Mouse (Mus musculus) bone marrow, adult 2 months (tissue): ENCODE measurements around the gene Arhgef7.

Source experiments
- CTCF ChIP-seq: fragments of 200-500 bp; IDR thresholded peaks from 2 replicates; pipeline ENCODE4 v1.5.1; 2011; ENCODE audit warnings: low read length, control low read depth; ENCODE audit not compliant: control insufficient read depth, insufficient read depth
- POLR2A ChIP-seq: fragments of 200-500 bp; IDR thresholded peaks from 2 replicates; pipeline ENCODE4 v1.6.1; 2011; ENCODE audit warnings: low read depth, mild to moderate bottlenecking, control low read depth, low read length, borderline replicate concordance; ENCODE audit not compliant: control insufficient read depth

- TF ChIP-seq POLR2A (no peak), CTCF (no peak)
Observed at GRCm38 (mm10) chr8:11743580-11743979, 16.1 kb downstream of the Arhgef7 start.
